Mouse (Mus musculus): ENCODE data around the gene Hoxd10.

- TF ChIP-seq EP300 (IDR thresholded peaks at IDR 0.05; ENCODE audit: low read depth): no peak
- TF ChIP-seq CTCF (IDR thresholded peaks at IDR 0.05; ENCODE audit: low read depth): no peak
These were observed 33.4 kb downstream of the Hoxd10 start for GRCm38 (mm10) chr2:74725171-74725570.
